Comparison of ENCODE assay signal across 9 mouse cellular contexts in genomic region chr2:167866751-167867150, GRCm38 (mm10).
DNase-seq lines count a peak whose midpoint lies in the region; ATAC-seq and TF ChIP-seq lines count a peak whose summit lies in the region.
"Had no signal": no experiment of that assay in that cellular context is flagged by ENCODE, and none has a peak within 500 bp of the region (broad histone marks: within the 10 kb centered on the region; RNA-seq: fewer than 3 reads in every experiment).

No protein-coding gene starts in this region.

- peak; percentile 95 for ATAC-seq in heart, postnatal 0 days (ENCODE audit: insufficient read depth, low read depth)
- 0 out of 2 replicates have a peak, but pooled peaks have one; percentile 32 for ATAC-seq in limb, embryonic 13.5 days (ENCODE audit: low FRiP score, low read depth)
- ATAC-seq in stomach, embryonic 14.5 days (ENCODE audit: insufficient number of reproducible peaks, insufficient read depth, low FRiP score, low read depth) = peak; percentile 54; the same call in 1 of the 2 replicates
- ATAC-seq in forebrain, embryonic 12.5 days (ENCODE audit: low FRiP score) = no peak

- no peaks in the 10 kb centered on the region for H3K27me3 ChIP-seq in heart, postnatal 0 days (ENCODE audit: control insufficient read depth, insufficient read depth, low read length)
- H3K27me3 ChIP-seq in limb, embryonic 13.5 days = no peaks in the 10 kb centered on the region
- no peaks in the 10 kb centered on the region for H3K27me3 ChIP-seq in stomach, embryonic 14.5 days (ENCODE audit: control insufficient read depth, insufficient read depth, low read length)
- H3K27me3 ChIP-seq in forebrain, embryonic 12.5 days = 0 out of 2 replicates have a peak, but pooled peaks cover 15% of the 10 kb centered on the region
- H3K27me3 ChIP-seq: neural tube, embryonic 12.5 days had no signal

- DNase-seq in left cerebral cortex, adult 2 months (ENCODE audit: extremely low spot score in 1 of 2, low spot score in 2 of 2) = no peak
- DNase-seq in left cerebral cortex, postnatal 14 days (ENCODE audit: low spot score in 2 of 2) = no peak
- DNase-seq in embryo, embryonic 11 days = peak; percentile 58
- peak; percentile 93 for DNase-seq in heart, postnatal 0 days (ENCODE audit: low spot score)
- DNase-seq in cerebellum, adult 8-10 months = no peak

- peaks cover 21% of the 10 kb centered on the region for H3K4me1 ChIP-seq in heart, postnatal 0 days (ENCODE audit: control insufficient read depth, insufficient read depth)
- H3K4me1 ChIP-seq in limb, embryonic 13.5 days = peaks cover 17% of the 10 kb centered on the region
- peaks cover 22% of the 10 kb centered on the region for H3K4me1 ChIP-seq in stomach, embryonic 14.5 days (ENCODE audit: control insufficient read depth, insufficient read depth, low read length)
- H3K4me1 ChIP-seq in forebrain, embryonic 12.5 days = 0 out of 2 replicates have a peak, but pooled peaks cover 4% of the 10 kb centered on the region

- no peak overlapping the region for H3K9ac ChIP-seq in heart, postnatal 0 days (replicated peaks; ENCODE audit: low read depth, low read length)
- H3K9ac ChIP-seq in limb, embryonic 13.5 days = no peak overlapping the region
- H3K9ac ChIP-seq in stomach, embryonic 14.5 days (replicated peaks; ENCODE audit: low read depth, low read length) = no peak overlapping the region
- H3K9ac ChIP-seq in forebrain, embryonic 12.5 days = no peak overlapping the region
- H3K9ac ChIP-seq: neural tube, embryonic 12.5 days had no signal

- no peak overlapping the region for H3K4me3 ChIP-seq in left cerebral cortex, adult 2 months
- no peak overlapping the region for H3K4me3 ChIP-seq in heart, postnatal 0 days (ENCODE audit: low read depth, low read length)
- no peak overlapping the region for H3K4me3 ChIP-seq in limb, embryonic 13.5 days
- H3K4me3 ChIP-seq in stomach, embryonic 14.5 days (ENCODE audit: low read depth, low read length) = no peak overlapping the region
- no peak overlapping the region for H3K4me3 ChIP-seq in forebrain, embryonic 12.5 days (replicated peaks)
- H3K4me3 ChIP-seq: neural tube, embryonic 12.5 days had no signal

- peak; percentile 5 for TF ChIP-seq CTCF in left cerebral cortex, adult 2 months (IDR thresholded peaks at IDR 0.05)
- peak; percentile 84 for TF ChIP-seq CTCF in heart, postnatal 0 days (IDR thresholded peaks at IDR 0.05; ENCODE audit: low read depth)

- TF ChIP-seq EP300 in heart, postnatal 0 days (IDR thresholded peaks at IDR 0.05; ENCODE audit: low read depth) = peak; percentile 94

- H3K36me3 ChIP-seq in heart, postnatal 0 days (replicated peaks; ENCODE audit: control insufficient read depth, insufficient read depth, low read length) = no peaks in the 10 kb centered on the region
- no peaks in the 10 kb centered on the region for H3K36me3 ChIP-seq in limb, embryonic 13.5 days
- no peaks in the 10 kb centered on the region for H3K36me3 ChIP-seq in stomach, embryonic 14.5 days (ENCODE audit: control insufficient read depth, insufficient read depth, low read length)
- no peaks in the 10 kb centered on the region for H3K36me3 ChIP-seq in forebrain, embryonic 12.5 days (replicated peaks)
- H3K36me3 ChIP-seq: neural tube, embryonic 12.5 days had no signal

- H3K27ac ChIP-seq in left cerebral cortex, adult 2 months = no peak overlapping the region
- H3K27ac ChIP-seq in heart, postnatal 0 days (ENCODE audit: low read depth) = peak overlapping the region; percentile 71
- H3K27ac ChIP-seq in limb, embryonic 13.5 days = no peak overlapping the region
- H3K27ac ChIP-seq in stomach, embryonic 14.5 days (ENCODE audit: low read length) = no peak overlapping the region
- no peak overlapping the region for H3K27ac ChIP-seq in forebrain, embryonic 12.5 days
- H3K27ac ChIP-seq: neural tube, embryonic 12.5 days had no signal

- H3K4me2 ChIP-seq in heart, postnatal 0 days (ENCODE audit: low read depth, low read length) = no peak overlapping the region
- H3K4me2 ChIP-seq in limb, embryonic 13.5 days (replicated peaks) = no peak overlapping the region
- H3K4me2 ChIP-seq in stomach, embryonic 14.5 days (replicated peaks; ENCODE audit: low read depth, low read length) = no peak overlapping the region
- no peak overlapping the region for H3K4me2 ChIP-seq in forebrain, embryonic 12.5 days
- H3K4me2 ChIP-seq: neural tube, embryonic 12.5 days had no signal

- intact Hi-C loops in left cerebral cortex, adult 2 months (cut with DNase I) = no loop called here
- intact Hi-C loops in left cerebral cortex, postnatal 14 days (cut with DNase I) = no loop called here

- H3K9me3 ChIP-seq in heart, postnatal 0 days (replicated peaks; ENCODE audit: control insufficient read depth, low read length) = no peaks in the 10 kb centered on the region
- H3K9me3 ChIP-seq in limb, embryonic 13.5 days = no peaks in the 10 kb centered on the region
- no peaks in the 10 kb centered on the region for H3K9me3 ChIP-seq in stomach, embryonic 14.5 days (ENCODE audit: control insufficient read depth, low read depth, low read length)
- H3K9me3 ChIP-seq in forebrain, embryonic 12.5 days = no peaks in the 10 kb centered on the region
- H3K9me3 ChIP-seq: neural tube, embryonic 12.5 days had no signal

- 6% methylated on average over 10 of the region's 10 CpGs for WGBS in heart, postnatal 0 days
- 49% methylated on average over 10 of the region's 10 CpGs for WGBS in limb, embryonic 13.5 days
- WGBS in stomach, embryonic 14.5 days = 26% methylated on average over 10 of the region's 10 CpGs
- WGBS in forebrain, embryonic 12.5 days = 73% methylated on average over 10 of the region's 10 CpGs

Comparison
In these comparisons a context has a peak if more than half of its experiments do, and no peak if none do; other contexts are left out.
1. DNase-seq: peak in embryo, embryonic 11 days (single experiment) and heart, postnatal 0 days (single experiment); none in left cerebral cortex, adult 2 months (0 of 2), left cerebral cortex, postnatal 14 days (0 of 2) and cerebellum, adult 8-10 months (single experiment).